Mouse (Mus musculus) layer of hippocampus, postnatal 14 days (tissue): ENCODE measurements around the gene 1700013H16Rik. TPM values are rescaled to one million over a fixed set of nuclear protein-coding genes. Genes with fewer than 3 reads are reported as not detected.
A peak's percentile ranks its signal among the peaks of the same experiment; 100 is the strongest.
"Not testable (repeated sequence)": the region's sequence is repeated elsewhere in the genome, so short reads cannot be mapped to it uniquely, and the experiment has no call there.

Experiments used
- DNase-seq, 2 experiments: peaks; one replicate each; pipeline ENCODE4 v3.0.0; 2021 to 2022; ENCODE audit warnings: low spot score in 2 of 2, mixed read lengths in 1 of 2
- long read RNA-seq, 2 experiments: library from polyadenylated mRNA; stranded (forward); transcript quantifications; one replicate each; pipeline ENCODE4 v2.0.0; 2021
- total RNA-seq, 2 experiments: library from RNA; stranded (reverse); gene quantifications; 2 replicates each; pipeline ENCODE4 v1.2.3; 2021

1700013H16Rik gene
- not detected for total RNA-seq
- long read RNA-seq, experiment 1: 0 reads
- long read RNA-seq, experiment 2: 0 reads

DNA sequence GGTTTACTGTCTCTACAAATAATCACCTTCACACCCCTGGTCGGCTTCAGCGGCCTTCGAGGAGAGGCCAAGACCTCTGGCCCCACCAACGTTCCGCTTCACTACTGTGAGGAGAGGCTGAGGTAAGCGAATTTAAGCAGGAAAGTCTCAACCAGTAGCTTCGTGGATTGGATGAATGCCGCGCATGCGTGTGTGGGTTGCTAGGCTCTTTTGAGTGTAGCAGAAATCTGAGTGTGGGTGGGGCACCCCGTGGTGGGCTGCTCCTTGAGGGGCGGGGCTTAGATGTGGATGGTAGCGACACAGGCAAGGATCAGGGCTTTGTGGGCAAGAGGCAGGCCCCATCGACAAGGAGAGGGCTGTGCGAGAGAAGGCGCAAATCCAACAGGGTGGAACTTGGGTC lies at the start of gene 1700013H16Rik:
1700013H16Rik (minus strand) TSS at position 96 of the 400 bp plus-strand sequence.
- DNase-seq: no peak

DNA sequence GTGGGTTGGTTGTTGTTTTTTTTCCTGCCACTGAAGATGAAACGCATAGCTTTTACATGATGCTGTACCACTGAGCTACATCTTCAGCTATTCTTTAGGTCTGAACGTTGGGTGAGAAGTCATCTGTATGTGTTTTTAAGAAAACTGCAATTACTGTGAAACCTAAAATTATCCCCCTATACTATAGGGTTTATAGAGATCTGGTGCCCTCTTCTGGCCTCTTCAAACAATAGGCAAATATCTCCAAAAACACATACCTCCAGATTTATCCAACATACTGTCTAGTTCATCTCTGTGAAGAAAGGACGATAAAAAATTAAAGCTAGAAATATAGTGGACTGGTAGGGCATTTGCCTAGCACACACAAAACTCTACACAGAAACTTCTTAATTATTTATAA lies 41.4 kb upstream of the 1700013H16Rik start:
- peak in 1 of 2 experiments; percentile 10 for DNase-seq

DNA sequence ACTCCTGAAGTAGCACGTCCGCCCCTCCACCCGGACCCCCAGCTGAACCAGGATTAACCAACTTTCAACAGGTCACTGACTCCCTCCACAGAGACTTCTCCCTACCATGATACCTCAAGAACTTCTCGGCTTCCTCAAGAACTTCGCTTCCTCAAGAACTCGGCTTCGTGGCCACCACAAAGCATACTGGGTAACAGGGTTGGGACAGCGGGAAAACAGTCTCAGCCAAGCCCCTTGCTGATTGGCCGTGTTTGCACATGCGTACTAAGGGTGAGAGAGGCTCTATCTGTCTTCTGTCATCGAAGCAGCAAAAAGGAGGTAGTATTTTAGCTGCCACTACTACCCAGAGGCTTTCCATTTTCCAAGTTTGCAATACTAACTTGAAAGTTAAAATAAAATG lies 39.9 kb upstream of the 1700013H16Rik start, which contains the start of gene Xlr:
Xlr (minus strand) TSS at position 188 of the 400 bp plus-strand sequence.
- not testable (repeated sequence) for DNase-seq

DNA sequence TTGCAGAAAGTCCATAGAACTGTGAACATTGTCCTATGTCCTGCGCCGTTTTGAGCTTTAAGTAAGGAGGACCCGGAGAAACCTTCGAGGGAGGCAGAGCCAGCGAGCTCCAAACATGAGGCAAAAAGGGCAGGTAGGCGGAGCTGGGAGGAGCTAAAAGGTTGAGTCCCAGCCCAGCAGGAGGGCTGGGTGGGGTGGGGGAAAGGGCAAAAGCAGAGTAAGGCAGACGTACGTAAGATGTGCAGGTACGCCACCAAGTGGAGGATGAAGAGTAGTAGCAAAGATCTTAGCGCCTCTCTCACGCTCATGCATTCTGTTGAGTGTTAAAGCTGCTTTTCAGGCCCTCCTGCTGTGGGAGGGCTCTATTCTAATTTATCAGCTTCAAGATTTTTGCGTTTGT lies 18.6 kb upstream of the 1700013H16Rik start, which contains the start of gene Zfp36l3:
Zfp36l3 (minus strand) TSS at position 119 of the 400 bp plus-strand sequence.
- DNase-seq: no peak

DNA sequence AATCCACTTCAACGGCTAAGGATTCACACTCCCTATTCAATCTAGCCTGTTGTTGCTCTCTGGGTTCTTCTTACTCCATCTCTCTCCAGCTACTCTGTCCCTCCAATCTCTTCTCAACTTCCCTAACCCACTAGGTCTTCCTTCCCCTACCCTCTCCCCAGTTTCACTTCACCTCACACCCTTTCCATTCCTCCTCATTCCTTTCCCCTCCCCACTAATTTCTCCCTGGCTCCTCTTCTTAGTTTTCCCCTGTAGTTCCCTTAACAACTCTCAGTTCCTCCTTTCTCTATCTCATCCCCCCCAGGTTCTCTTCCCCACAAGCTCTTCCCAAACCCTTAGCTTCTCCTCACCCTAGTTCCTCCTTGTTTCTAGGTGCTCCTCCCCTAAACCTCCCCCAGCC lies 4.8 kb downstream of the 1700013H16Rik start:
- DNase-seq: no peak

DNA sequence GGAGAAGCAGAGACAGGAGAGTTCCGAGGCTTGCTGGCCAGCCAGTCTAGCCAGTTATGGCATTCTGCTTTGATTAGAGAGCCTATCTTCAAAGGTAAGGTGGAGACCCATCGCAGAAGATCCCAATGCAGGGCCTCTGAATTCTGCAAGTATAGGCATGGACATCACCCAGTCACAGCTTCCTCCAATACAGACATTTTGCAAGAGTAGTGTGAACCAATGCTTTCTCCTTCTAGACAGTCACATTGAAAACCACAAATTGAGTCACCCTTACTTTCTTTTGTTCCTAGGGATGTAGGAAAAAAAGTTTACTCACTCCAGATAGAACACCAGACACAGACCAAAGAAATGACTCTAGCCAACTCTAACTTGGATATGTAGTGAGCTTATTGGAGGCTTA lies 28.7 kb downstream of the 1700013H16Rik start:
- DNase-seq: no peak

DNA sequence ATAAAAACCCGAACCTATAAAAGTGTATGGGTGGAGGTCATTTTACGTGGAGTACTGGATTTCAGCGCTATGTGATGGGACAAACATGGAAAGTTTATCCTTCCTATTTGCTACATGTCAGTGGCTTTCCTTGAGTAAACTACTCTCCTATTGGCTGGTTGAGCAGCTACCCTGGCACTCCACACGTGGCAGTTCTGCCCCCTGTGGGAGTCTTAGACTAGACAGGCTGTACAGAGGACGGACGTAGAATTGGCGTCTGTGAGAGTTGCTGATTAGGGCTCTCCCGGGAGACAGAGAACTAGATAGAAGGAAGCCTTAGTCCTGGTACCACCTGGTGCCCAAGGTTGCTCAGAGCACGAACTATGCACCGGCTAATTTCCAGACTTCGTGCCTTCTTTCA lies 33.0 kb downstream of the 1700013H16Rik start, which contains the start of gene 4930502E18Rik:
4930502E18Rik (plus strand) TSS at position 231 of the 400 bp plus-strand sequence.
- no peak for DNase-seq

DNA sequence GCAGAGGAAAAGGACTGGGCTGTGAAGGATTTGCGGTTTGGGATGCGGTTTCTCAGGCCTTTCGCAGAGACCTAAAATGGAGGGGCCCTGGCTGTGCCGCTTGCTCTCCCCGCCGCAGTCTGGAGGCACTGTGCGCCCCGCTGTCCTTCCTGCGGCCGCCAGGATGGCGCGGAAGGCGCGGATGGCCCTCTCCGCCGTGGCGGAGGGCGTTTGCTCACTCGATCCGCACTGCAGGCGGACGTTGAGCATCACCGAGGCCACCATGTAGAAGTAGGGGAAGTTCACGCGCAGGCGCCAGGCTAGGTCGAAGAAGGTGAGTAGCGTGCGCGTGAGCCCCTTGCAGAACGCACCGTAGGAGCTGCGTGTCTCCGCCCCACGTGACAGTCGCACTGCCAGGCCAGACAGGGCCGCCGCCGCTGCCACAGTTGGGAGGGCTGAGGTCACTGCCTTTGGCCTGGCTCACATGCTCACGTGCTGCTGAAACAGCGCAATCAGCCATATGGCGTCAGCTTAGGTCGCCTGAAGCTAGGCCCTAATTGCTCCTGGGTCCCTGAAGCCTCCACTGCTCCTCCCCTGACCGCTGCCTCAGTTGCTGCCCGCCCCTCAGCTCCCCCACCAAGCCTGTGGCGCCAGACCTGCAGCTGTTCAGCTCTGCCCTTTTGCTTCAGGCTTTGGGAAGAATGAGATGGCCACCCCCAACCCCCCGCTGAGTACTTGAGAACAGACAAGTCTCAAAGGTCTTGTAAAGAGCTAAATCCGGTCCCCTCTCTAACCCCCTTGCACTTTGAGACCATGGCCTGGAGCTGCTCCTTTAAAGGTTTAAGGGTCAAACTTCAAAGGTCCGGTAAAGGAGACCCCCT lies 41.1 kb downstream of the 1700013H16Rik start:
- DNase-seq: peak in 1 of 2 experiments; percentile 29

DNA sequence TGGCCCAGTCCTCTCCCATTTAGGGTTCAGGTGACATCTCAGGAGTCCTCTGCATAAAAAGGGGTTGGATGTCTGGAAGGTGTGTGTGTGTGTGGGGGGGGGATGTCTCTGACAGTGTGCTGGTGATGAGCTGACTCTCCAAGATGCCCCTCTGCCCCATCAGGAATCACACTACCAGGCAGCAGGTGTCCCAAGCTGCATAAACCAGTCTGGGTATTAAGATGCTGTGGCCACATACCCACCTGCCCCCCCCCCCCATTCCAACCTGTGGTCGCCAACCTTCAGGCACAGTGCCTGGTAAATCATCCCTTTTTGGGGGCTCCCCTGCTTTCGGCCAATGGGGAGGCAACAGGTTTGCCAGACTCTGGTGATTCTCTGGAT lies 41.7 kb downstream of the 1700013H16Rik start:
- no peak for DNase-seq

DNA sequence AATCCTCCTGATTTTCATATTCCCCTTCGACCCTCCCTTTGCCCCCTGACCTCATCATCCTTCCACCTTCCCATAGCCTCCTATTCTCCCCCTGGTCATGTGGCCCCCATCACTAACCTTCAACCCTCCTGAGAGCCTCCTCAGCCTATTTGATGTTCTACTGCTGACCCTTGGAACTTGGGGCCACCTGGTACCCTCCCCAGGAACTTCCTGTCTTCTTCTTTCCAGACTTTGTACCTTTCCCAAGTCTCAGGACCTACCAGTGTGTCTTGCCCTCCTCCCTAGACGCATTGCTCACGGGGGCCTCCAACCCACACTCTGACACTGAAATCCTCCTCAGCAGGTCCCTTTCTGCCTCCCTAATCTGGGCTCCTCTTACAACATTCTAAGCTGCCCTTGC lies 55.0 kb downstream of the 1700013H16Rik start:
- no peak for DNase-seq

DNA sequence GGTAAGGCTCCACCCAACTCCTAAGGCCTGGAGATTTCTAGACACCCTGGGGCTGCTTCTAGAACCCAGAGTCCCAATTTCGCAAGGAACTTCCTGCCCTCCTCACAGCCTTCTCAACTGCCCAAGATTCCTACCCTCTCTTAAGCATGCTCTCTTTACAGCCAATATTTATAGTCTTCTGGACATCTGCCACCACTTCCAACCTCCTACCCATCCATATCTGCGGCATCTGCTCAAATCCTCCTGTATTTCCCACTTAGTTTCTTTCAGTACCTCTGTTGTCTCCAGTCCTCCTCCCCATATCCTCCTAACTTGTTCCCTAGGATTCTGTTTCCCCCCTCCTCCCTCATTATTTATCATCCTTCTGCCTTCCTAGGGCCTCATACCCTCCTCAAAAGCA lies 58.4 kb downstream of the 1700013H16Rik start:
- no peak for DNase-seq

DNA sequence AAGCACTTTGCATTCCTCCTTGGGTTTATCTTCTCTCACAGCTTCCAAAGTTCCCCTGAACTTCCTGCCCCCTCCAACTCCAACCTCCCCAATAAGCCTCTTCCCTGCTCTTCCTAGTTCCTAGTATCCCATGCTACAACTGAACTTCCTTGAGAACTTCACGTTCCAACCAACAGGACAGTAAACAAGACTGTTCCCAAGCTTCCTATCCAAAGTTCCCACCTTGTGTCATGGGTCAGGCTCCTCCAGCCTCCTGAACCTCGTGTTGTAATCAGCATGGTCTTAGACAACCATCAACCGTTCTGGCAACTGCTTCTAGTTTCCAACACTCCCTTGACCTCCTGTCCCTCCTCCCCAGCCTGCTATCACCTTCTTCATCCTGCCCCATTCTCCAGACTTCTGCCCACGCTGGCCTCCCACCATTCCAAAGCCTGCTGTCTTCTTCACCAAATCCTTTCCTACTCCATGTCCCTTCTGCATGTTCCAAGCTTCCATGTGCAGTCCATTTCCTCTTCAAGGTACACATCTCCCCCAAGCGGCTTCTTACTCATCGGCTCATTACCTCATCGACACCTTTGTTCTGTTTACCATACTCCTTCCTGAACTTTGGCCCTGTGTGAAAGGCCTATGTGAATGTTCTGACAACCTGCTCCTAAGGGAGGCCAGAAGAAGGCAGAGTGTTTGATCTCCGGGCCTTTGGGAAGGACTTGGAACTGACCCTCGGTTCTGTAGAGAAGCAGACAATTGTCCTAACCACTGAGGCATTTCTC lies 63.4 kb downstream of the 1700013H16Rik start:
- no peak for DNase-seq

DNA sequence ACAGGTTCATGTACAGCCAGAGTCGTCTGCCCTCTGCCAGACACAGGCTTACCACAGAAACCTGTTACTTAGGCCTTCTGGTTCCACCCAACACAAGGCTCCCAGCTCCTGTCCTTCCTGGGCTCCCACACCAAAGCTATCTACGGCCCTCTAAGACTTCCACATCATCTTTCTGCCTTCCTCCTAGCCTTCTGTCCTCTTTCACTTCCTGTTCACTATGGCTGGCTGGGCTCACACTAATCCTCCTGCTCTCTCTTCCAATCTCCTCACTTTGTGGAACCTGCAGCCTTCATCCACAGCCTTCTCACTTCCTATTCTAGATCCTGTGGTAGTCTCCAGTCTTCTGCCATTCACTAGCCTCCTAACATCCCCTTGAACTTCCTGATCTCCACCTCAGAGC lies 64.5 kb downstream of the 1700013H16Rik start:
- DNase-seq: no peak

Other genes starting within 250 kb of the 1700013H16Rik start
- gene Rtl8c, start 149.8 kb downstream of the 1700013H16Rik start, total RNA-seq: 100 to 1,000 TPM; 122 to 132 TPM
- not detected for gene Gm14597, start 148.9 kb downstream of the 1700013H16Rik start, total RNA-seq
- gene Rtl8a, start 114.1 kb downstream of the 1700013H16Rik start, total RNA-seq: 100 to 1,000 TPM; 205 to 293 TPM
- 100 to 1,000 TPM; 184 to 221 TPM for gene Rtl8b, start 87.4 kb downstream of the 1700013H16Rik start, total RNA-seq
- gene 4930502E18Rik, start 33.0 kb downstream of the 1700013H16Rik start, total RNA-seq: under 1 TPM in 1 of 2 experiments, not detected in 1; 0.23 TPM
- gene Zfp36l3, start 18.6 kb upstream of the 1700013H16Rik start, total RNA-seq: not detected
- 1 to 10 TPM; 1.6 to 1.9 TPM for gene Xlr, start 39.9 kb upstream of the 1700013H16Rik start, total RNA-seq